Mouse (Mus musculus) gastrocnemius, postnatal 4 days (tissue): ENCODE results near the gene Atf7ip. TPM values are rescaled to one million over a fixed set of nuclear protein-coding genes. Genes with fewer than 3 reads are reported as not detected.

ENCODE experiments used
- DNase-seq, 2 experiments: peaks; one replicate each; pipeline ENCODE4 v3.0.0; 2021 to 2022; ENCODE audit warnings: low spot score in 2 of 2, mixed read lengths in 2 of 2
- total RNA-seq, 2 experiments: library from RNA; stranded (reverse); gene quantifications; 2 replicates each; pipeline ENCODE4 v1.2.3; 2021

The Atf7ip gene
- total RNA-seq, 2 experiments from 2014 or later, result 85.1 to 102 TPM

DNA sequence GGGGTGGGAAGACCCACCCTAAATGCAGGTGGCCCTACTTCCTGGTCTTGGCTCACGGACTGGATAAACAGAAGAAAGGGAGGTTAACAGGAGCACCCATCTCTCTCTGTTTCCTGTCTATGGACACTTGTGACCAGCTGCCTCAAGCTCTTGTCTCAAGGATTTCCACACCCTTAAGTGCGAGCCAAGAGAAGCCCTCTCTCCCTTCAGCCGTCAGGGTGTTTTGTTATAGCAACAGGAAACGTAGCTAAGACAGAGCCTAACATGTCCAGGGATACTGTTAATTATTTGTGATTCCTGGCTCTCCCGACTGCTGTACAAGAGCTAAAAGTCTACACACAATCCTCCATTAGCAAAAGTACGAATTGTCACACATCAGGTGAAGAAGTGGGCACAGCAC, 127.8 kb downstream of the Atf7ip start:
- no peak for DNase-seq

- no peak for DNase-seq
Observed at GRCm38 (mm10) chr6:136634982-136635381, 129.0 kb downstream of the Atf7ip start.

GRCm38 (mm10) chr6:136644171-136644570, 138.2 kb downstream of the Atf7ip start:
- DNase-seq, result no peak

GRCm38 (mm10) chr6:136645754-136646153, 139.8 kb downstream of the Atf7ip start:
- DNase-seq, result no peak

DNA sequence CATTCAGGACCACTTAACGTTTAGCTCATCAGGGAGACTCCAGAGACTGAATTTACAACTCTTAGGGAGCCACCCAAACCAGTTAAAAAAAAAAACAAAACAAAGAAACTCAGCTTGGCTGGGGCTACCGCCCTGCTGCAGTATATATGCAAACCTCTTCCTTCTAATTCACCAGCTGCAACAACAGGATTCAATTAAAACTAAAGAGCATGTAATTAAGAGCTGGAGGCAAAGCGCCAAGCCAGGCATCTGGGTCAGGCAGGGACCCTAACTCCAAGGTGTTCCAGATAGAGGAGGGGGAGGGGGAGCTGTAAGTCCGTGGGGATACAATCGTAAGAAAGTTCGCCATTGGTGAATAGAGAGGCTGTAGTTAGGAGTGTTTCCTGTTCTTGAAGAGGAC, 140.2 kb downstream of the Atf7ip start:
- DNase-seq, result no peak

GRCm38 (mm10) chr6:136647455-136647861, 141.5 kb downstream of the Atf7ip start:
- no peak for DNase-seq

DNA sequence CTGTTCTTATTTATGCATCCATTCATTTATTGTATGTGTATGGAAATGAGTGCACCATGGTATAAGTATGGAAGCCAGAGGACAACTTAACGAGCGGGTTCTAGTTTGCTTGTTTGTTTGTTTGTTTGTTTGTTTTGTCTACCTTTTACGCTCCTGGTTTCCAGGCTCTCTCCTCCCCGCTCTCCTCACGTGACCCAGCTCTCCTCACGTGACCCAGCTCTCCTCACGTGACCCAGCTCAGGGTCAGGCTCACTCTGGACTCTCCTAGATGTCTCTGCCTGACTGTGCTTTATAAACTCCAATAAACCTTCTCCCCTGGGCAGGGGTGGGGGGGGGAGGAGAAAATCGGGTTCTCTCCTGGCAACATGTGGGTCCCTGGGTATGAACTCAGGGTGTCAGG, 144.7 kb downstream of the Atf7ip start:
- DNase-seq, result no peak

DNA sequence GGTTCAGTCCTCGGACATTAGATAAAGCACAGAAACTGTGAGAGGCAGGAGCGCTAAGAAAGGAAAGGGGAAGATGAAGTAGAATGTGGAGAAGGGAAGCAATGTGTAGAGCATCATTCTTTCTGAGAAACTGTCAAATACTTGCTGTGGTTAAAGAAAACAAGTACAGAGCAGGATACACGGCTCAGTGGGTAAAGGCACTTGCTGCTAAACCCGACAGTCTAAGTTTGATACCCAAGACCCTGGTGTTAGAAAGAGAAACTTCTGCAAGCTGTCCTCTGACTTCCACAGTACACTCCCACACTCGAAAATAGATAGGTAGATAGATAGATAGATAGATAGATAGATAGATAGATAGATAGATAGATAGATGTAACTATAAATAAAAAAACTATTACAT, 147.4 kb downstream of the Atf7ip start:
- no peak for DNase-seq

- no peak for DNase-seq
Observed at GRCm38 (mm10) chr6:136654470-136654869, 148.5 kb downstream of the Atf7ip start.

GRCm38 (mm10) chr6:136655786-136656185, 149.8 kb downstream of the Atf7ip start:
- no peak for DNase-seq

GRCm38 (mm10) chr6:136658303-136658702, 152.3 kb downstream of the Atf7ip start:
- DNase-seq, result no peak

- no peak for DNase-seq
Observed at GRCm38 (mm10) chr6:136659226-136659625, 153.3 kb downstream of the Atf7ip start.

Other genes starting within 250 kb of the Atf7ip start
- not detected for gene Gm8994, start 178.6 kb upstream of the Atf7ip start, total RNA-seq
- not detected for gene E330021D16Rik, start 90.6 kb upstream of the Atf7ip start, total RNA-seq
- 10 to 100 TPM; 14.2 to 15.5 TPM for gene Plbd1, start 155.8 kb downstream of the Atf7ip start, total RNA-seq